Mouse (Mus musculus) embryonic facial prominence, embryonic 11.5 days (tissue): Measurements from ENCODE around the gene Med22. TPM values are rescaled to one million over a fixed set of nuclear protein-coding genes. Genes with fewer than 3 reads are reported as not detected.

Experiments used
- ATAC-seq: fragments of 200-750 bp; cut with Nextera tagmentation; replicated peaks from 2 replicates; pipeline ENCODE4 v1.8.0; 2017; ENCODE audit warnings: low read depth; ENCODE audit not compliant: insufficient number of reproducible peaks, low FRiP score, low TSS enrichment
- DNase-seq: peaks from one replicate; pipeline ENCODE4 v3.0.0-alpha.2; 2015; ENCODE audit warnings: low spot score
- H3K27ac ChIP-seq: fragments of 300-500 bp; sonication (generic); replicated peaks from 2 replicates; pipeline ENCODE4 v1.5.1; 2014; ENCODE audit warnings: mild to moderate bottlenecking, low read depth, low read length, control low read depth
- H3K27me3 ChIP-seq: fragments of 300-500 bp; sonication (generic); 2 replicates; pipeline ENCODE4 v1.6.1; 2014; ENCODE audit warnings: mild to moderate bottlenecking, low read length, moderate library complexity, mixed read lengths; ENCODE audit not compliant: control insufficient read depth, insufficient read depth
- H3K36me3 ChIP-seq: fragments of 300-500 bp; sonication (generic); replicated peaks from 2 replicates; pipeline ENCODE4 v1.6.1; 2014; ENCODE audit warnings: low read depth, mild to moderate bottlenecking, low read length, moderate library complexity, mixed read lengths; ENCODE audit not compliant: control insufficient read depth, insufficient read depth
- H3K4me1 ChIP-seq: fragments of 300-500 bp; sonication (generic); 2 replicates; pipeline ENCODE4 v1.6.1; 2014; ENCODE audit warnings: low read length, mixed read lengths; ENCODE audit not compliant: control insufficient read depth, insufficient read depth
- H3K4me2 ChIP-seq: fragments of 300-500 bp; sonication (generic); 2 replicates; pipeline ENCODE4 v1.6.1; 2014; ENCODE audit warnings: low read depth, mild to moderate bottlenecking, control low read depth, low read length, moderate library complexity
- H3K4me3 ChIP-seq: fragments of 300-500 bp; sonication (generic); 2 replicates; pipeline ENCODE4 v1.5.1; 2014; ENCODE audit warnings: low read depth, low read length, control low read depth
- H3K9ac ChIP-seq: fragments of 300-500 bp; sonication (generic); replicated peaks from 2 replicates; pipeline ENCODE4 v1.6.1; 2014; ENCODE audit warnings: mild to moderate bottlenecking, control low read depth, low read length
- H3K9me3 ChIP-seq: fragments of 300-500 bp; sonication (generic); replicated peaks from 2 replicates; pipeline ENCODE4 v1.6.1; 2016; ENCODE audit warnings: mild to moderate bottlenecking, low read length, inconsistent platforms, mixed read lengths; ENCODE audit not compliant: control insufficient read depth
- WGBS: fragments of 180-500 bp; shearing (Covaris S2); extraction: QIAGEN DNeasy Blood & Tissue Kit; methylation state at CpG from one replicate; pipeline ENCODE4 v1.1.7; 2014; 5-methylcytosine and 5-hydroxymethylcytosine counted together
- polyA plus RNA-seq: library from polyadenylated mRNA; unstranded; fragments of >200 nt; fragmentation: Nextera tagmentation; extraction: Ambion mirVana; gene quantifications from 2 replicates; pipeline ENCODE4 v1.2.1, GENCODE M21; 2014

Med22 gene
- polyA plus RNA-seq, result 49.2 and 53.5 TPM in 2 replicates

DNA sequence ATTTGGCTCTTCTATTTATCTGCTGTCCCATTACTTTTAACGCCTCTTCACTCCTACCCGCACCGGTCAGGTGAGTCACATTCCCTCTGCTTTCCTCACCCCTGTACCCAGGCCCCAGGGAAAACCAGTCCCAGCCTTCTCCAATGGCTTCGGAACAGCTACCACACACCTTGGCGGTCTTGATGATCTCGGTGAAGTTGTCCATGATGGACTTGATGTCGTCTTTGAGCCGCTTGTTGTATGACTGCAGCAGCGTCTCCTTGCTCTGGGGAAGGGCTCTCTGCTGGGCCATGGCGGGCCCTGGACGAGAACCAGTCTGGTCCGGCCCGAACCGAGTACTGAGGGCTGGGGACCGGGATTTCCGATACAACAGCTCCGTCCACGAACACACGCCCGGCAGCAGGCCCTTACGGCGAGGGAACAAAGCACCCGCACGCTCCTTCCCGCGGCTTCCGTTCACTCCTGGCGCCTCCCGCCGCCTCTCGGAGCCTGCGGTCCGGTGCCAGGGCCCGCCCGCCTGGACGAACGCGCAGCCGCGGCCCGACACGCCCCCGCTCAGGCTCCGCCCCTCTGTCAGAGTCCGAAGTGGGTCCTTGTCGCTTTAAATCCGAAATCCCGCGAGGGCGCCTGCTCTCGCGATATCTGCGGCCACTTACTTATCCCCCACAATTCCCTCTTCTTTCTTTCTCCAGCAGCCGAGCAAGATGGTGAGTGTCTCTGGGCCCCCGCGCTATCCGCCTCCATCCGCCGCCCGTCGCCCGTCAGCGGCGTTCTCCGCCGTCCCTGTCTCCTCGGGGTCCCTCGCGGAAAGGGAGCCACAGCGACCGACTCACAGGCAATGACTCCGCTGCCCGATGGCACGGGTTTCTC lies at the start of gene Med22, which contains the start of gene Rpl7a:
Gene Med22 (minus strand): TSS at position 554 of the 870 bp plus-strand sequence.
Gene Rpl7a (plus strand): TSS at position 641 of the 870 bp plus-strand sequence.
- Histone ChIP-seq H3K4me3 (peak within 1 kb of the TSS; percentile 87), H3K9ac (peak within 1 kb of the TSS; percentile 92), H3K27ac (peak within 1 kb of the TSS; percentile 72), H3K36me3 (peaks cover 14% of the 10 kb centered on the region), H3K4me2 (peak within 1 kb of the TSS; percentile 79), H3K9me3 (no peaks in the 10 kb centered on the region), H3K4me1 (no peaks in the 10 kb centered on the region), H3K27me3 (no peaks in the 10 kb centered on the region)
- DNase-seq, result peak; percentile 98
- peak; percentile 84 for ATAC-seq
- under 1% methylated on average over 74 of the region's 74 CpGs for WGBS

DNA sequence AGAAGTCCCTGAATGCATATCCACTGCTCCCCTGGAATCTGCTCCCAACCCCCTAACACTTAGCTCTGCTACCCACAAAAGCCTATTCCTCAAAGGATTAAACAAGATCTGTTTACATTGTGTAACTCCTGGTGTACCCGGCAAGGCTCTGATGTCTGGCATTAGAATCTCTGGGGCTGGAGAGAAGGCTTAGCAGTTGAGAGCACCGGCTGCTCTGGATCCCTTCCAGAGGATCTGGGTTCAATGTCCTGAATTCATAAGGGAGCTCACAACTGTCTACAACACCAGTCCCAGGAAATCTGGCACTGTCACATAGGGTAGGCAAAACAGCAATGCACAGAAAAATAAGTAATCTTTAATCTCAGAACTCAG lies 47.0 kb upstream of the Med22 start:
- WGBS, result 91% methylated on average over 2 of the region's 2 CpGs
- Histone ChIP-seq H3K4me1 (no peaks in the 10 kb centered on the region), H3K4me3 (no peak overlapping the region), H3K36me3 (peaks cover 7% of the 10 kb centered on the region), H3K9ac (no peak overlapping the region), H3K27ac (no peak overlapping the region), H3K9me3 (no peaks in the 10 kb centered on the region), H3K4me2 (no peak overlapping the region), H3K27me3 (no peaks in the 10 kb centered on the region)
- ATAC-seq, result no peak
- DNase-seq, result no peak

DNA sequence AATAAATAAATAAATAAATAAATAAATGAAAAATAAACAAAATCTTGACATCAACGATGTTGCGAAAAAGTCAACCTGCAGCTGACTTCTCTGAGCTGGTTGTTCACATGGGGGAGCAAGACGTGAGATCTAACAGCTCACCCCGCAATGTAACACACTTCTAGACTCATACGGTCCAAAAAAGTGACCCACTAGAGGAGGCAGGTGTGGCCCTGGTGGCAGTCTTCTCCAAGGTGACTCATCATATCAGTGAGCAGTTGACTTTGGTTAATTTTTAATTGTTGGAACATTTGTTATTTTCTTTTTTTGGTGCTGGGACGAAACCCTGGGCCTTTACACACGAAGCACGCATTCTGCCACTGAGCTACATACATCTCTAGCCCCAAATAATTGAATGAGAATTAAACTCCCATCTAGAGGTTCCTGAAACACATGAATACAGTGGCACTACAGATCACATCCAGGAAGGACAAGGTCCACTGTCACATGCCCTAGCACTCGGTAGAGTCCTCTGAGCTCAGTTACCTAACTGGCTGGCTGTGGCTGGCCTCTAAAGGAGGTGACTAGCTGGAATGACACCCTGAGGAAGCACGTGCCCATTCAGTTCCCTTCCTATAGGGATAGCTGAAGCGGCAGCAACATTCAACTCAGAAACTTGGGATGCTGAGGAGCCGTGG lies 46.5 kb upstream of the Med22 start:
- ATAC-seq (no peak), DNase-seq (no peak)
- H3K4me3 ChIP-seq, result no peak overlapping the region
- H3K27me3 ChIP-seq, result no peaks in the 10 kb centered on the region
- 95% methylated on average over 12 of the region's 12 CpGs for WGBS
- no peaks in the 10 kb centered on the region for H3K9me3 ChIP-seq
- no peak overlapping the region for H3K9ac ChIP-seq
- peaks cover 7% of the 10 kb centered on the region for H3K36me3 ChIP-seq
- no peak overlapping the region for H3K4me2 ChIP-seq
- no peaks in the 10 kb centered on the region for H3K4me1 ChIP-seq
- H3K27ac ChIP-seq, result no peak overlapping the region

DNA sequence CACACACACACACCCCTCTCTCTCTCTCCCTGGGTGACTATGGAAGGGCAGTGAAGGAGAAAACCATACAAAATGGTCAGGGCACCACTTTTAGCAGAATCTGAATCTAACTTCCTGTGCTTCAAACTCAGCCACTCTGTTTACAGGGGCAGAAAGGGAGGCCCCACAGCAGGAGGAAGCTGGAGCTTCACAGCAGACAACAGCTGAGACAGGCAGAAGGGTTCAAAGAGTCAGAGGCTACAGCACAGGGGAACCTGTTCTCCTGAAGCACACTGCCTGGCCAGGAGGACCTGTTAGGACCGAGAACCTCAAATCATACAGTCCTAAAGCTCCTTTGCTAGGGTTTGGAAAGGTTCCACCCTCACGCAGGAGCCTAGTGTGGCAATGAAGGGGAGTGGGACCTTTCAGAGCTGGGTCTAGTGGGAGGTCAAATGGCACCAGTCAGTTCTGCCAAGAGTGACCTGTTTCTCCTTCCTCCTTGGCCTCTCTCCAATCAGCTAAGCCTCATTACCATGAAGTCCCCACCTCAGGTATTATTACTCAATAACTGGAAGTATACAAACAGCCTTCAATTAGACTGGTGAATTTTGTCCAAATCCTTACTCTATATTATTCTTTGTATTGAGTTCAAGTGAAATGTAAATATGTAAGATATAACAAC lies 44.4 kb upstream of the Med22 start:
- H3K27ac ChIP-seq, result no peak overlapping the region
- no peak overlapping the region for H3K4me2 ChIP-seq
- 95% methylated on average over 2 of the region's 2 CpGs for WGBS
- no peak overlapping the region for H3K9ac ChIP-seq
- H3K4me3 ChIP-seq, result no peak overlapping the region
- no peak for DNase-seq
- no peak for ATAC-seq
- H3K4me1 ChIP-seq, result no peaks in the 10 kb centered on the region
- peaks cover 7% of the 10 kb centered on the region for H3K36me3 ChIP-seq
- H3K9me3 ChIP-seq, result no peaks in the 10 kb centered on the region
- no peaks in the 10 kb centered on the region for H3K27me3 ChIP-seq

DNA sequence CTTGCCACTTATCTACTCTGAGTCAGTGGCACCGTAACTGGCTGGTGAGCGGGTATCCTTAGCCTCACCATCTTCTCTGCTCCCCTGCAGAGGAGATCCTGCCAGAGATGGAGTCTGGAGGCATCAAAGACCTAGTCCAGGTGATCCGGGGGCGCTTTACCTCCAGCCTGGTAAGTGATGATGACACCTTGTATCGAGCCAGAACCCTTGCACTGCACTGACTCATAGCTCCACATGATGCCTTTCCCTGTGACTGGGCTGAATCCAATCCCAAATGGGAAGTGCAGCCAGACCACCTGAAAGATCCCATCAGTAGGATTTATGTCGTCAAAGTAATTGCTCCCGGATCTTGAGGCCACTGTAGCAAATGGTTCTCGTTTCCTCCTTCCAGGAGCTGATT lies 42.4 kb upstream of the Med22 start:
- H3K9ac ChIP-seq, result no peak overlapping the region
- no peaks in the 10 kb centered on the region for H3K4me1 ChIP-seq
- no peak overlapping the region for H3K27ac ChIP-seq
- H3K36me3 ChIP-seq, result peaks cover 2% of the 10 kb centered on the region
- no peak overlapping the region for H3K4me3 ChIP-seq
- DNase-seq, result no peak
- no peak overlapping the region for H3K4me2 ChIP-seq
- no peak for ATAC-seq
- 81% methylated on average over 8 of the region's 8 CpGs for WGBS
- no peaks in the 10 kb centered on the region for H3K9me3 ChIP-seq
- H3K27me3 ChIP-seq, result no peaks in the 10 kb centered on the region

DNA sequence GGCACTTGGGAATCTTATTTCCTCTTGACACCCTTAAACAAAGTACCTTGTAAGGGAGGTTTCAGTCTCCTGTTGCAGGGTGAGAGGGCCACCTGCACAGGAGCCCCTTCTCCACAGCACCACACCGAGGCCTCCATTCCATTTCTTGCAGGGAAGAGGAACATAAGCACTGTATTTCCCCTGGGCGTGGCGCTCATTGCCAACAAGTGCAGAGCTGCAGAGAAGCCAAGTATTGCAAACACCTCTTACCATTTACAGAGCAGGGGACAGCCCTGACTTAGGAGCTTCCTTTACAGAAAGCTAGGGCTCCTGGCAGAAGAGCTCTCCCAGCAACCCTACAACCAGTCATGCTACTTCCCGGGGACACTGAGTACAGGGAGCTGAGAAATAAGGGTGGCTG lies 41.7 kb upstream of the Med22 start:
- H3K4me3 ChIP-seq, result no peak overlapping the region
- no peaks in the 10 kb centered on the region for H3K27me3 ChIP-seq
- H3K9ac ChIP-seq, result no peak overlapping the region
- H3K9me3 ChIP-seq, result no peaks in the 10 kb centered on the region
- ATAC-seq, result no peak
- H3K36me3 ChIP-seq, result peaks cover 2% of the 10 kb centered on the region
- WGBS, result 88% methylated on average over 4 of the region's 4 CpGs
- no peak overlapping the region for H3K4me2 ChIP-seq
- no peaks in the 10 kb centered on the region for H3K4me1 ChIP-seq
- no peak for DNase-seq
- no peak overlapping the region for H3K27ac ChIP-seq

DNA sequence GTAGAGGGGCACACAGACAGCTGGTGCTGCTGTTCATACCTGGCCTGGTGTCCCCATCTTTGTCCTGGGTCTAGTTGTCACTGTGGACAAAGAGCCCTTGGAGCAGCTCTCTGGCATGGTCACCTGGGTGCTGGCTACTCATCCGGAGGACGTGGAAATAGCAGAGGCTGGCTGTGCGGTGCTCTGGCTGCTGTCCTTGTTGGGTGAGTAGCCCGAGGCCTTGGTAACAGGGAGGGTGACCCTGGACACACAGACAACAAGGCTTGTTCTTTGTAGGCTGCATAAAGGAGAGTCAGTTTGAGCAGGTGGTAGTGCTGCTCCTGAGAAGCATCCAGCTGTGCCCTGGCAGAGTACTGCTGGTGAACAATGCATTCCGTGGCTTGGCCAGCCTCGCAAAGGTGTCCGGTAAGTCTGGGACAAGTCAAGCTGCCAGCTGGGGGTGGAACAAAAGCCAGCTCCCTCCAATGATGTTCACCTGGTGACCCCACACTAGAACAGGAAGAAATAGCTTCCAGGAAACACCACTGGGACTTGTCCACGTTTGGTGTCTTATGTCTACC lies 40.9 kb upstream of the Med22 start:
- H3K4me2 ChIP-seq, result no peak overlapping the region
- no peaks in the 10 kb centered on the region for H3K9me3 ChIP-seq
- DNase-seq (no peak), ATAC-seq (no peak)
- no peaks in the 10 kb centered on the region for H3K27me3 ChIP-seq
- 90% methylated on average over 8 of the region's 8 CpGs for WGBS
- peaks cover 2% of the 10 kb centered on the region for H3K36me3 ChIP-seq
- no peaks in the 10 kb centered on the region for H3K4me1 ChIP-seq
- H3K9ac ChIP-seq, result no peak overlapping the region
- H3K27ac ChIP-seq, result no peak overlapping the region
- H3K4me3 ChIP-seq, result no peak overlapping the region
